Mouse (Mus musculus) lung, postnatal 14 days (tissue): ENCODE data around the gene Zfp511.

Experiments
- DNase-seq: peaks from one replicate; pipeline ENCODE4 v3.0.0; 2021

The Zfp511 gene

GRCm38 (mm10) chr7:140036281-140037170 lies at the start of gene Zfp511, which contains the start of gene Tubgcp2:
Gene Zfp511, plus strand, starts transcription at chr7:140036391.
Gene Tubgcp2, minus strand, starts transcription at chr7:140036669.
- peak; percentile 97 for DNase-seq

- DNase-seq, result no peak
Measured at GRCm38 (mm10) chr7:139988272-139988671, 47.9 kb upstream of the Zfp511 start.

DNA sequence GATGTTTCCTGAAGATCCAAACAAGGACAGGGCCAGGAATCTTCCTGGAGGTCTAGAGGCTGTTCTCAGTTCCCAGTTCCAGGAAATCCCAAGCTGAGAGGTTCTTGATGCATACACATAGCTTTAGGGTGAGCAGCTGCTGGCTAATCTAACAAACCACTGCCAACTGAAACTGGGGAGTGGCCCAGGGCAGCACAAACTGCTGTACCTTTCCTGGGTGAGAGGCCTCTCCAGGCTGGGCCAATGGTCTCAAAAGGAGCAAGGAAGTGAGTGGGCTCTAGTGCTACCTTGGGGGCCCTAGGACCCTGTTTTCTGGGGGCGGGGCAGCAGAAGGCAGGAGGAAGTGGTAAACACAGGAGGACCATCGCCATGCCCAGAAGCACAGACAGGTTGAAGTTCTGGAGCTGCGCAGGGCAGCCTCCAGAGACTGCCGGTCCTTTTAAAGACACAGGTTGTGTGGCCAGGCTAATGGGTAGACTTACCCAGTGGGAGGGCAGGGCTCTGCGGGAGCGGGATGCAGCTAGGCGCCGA lies 45.3 kb upstream of the Zfp511 start:
- no peak for DNase-seq

DNA sequence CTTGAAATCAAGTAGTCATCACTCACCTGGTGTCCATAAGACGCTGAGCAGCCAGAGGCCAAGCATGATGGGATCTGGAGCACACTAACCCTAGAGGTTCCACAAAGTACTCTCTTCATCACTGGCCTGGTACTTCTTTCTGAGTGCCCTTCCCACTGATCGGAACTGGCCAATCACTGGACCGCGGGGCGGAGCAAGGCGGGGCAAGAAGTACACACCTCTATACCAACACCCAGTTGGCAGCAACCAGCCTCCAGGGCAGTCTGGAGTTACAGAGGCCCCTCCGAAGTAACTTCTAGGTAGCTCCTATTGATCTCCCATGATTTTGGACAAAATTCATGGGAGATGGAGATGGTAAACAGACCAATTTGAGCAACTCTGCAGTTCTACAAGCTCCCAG lies 43.8 kb upstream of the Zfp511 start, which contains the start of gene Adam8:
Gene Adam8 (minus strand): TSS at position 157 of the 400 bp plus-strand sequence.
- DNase-seq, result peak; percentile 25

DNA sequence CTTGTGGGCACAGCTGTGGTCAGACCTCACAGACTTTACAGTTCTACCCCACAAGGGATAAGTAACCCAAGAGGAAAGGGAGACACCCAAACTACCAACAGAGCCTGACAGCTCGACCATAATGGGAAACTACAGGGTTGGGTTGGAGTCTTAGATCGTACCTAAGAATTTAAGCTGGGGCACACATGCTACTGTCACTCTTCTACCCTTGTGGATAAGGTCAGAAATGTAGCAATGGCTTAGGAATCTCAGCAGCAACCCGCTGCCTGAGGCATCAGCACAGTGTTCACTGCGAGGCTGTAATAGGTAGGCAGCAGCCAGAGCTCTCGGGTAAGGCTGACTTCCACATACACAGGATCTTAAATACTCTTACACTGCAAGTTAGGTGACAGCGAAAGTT lies 42.7 kb upstream of the Zfp511 start:
- no peak for DNase-seq

- DNase-seq, result no peak
Measured at GRCm38 (mm10) chr7:139994202-139994601, 42.0 kb upstream of the Zfp511 start.

GRCm38 (mm10) chr7:139994676-139995075 lies 41.5 kb upstream of the Zfp511 start:
- peak; percentile 72 for DNase-seq

GRCm38 (mm10) chr7:139998691-139999350 lies 37.4 kb upstream of the Zfp511 start:
- DNase-seq, result no peak

- no peak for DNase-seq
Measured at GRCm38 (mm10) chr7:140001086-140001740, 35.0 kb upstream of the Zfp511 start.

- DNase-seq, result no peak
Measured at GRCm38 (mm10) chr7:140004666-140005065, 31.5 kb upstream of the Zfp511 start.

- DNase-seq, result no peak
Measured at GRCm38 (mm10) chr7:140006861-140007611, 29.2 kb upstream of the Zfp511 start.

GRCm38 (mm10) chr7:140007781-140008180 lies 28.4 kb upstream of the Zfp511 start:
- DNase-seq, result no peak

DNA sequence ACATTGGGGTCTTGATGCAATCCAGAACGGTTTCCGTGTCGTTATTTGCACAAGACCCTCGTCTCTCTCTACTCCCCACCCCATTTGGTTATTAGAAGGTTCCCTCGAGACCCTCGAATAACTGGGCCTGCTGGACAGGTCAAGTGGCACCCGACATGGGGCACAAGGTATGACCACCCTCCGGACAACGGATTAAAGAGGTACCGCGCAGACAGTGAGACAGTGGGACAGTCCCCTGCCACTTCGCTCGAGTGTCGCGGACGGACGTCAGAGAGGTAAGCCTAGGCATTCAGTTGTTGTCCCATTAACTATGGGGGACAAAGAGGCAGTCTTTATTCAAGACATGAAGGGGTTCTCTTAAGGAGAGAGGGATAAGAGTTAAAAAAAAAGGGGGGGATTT lies 24.9 kb upstream of the Zfp511 start:
- DNase-seq, result no peak

DNA sequence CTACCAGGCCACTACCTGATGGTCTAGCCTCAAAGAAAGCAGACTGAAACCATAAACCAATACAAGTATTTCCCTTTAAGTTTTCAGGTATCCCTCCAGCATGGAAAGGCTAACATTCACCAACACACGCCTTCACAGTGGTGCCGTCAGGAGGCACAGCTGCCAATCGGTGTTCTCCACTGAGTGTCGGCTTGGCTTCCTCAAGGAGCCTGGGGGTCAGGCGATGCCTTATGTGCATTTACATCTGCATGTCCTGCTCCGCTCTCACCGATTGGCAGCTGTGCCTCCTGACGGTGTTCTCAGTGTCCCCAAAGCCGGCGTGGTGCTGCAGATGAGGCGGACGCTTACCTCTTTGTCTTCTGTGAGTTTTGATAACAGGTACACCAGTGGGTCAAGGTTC lies 4.4 kb upstream of the Zfp511 start:
- DNase-seq, result no peak

- DNase-seq, result no peak
Measured at GRCm38 (mm10) chr7:140032366-140032765, 3.8 kb upstream of the Zfp511 start.

- DNase-seq, result no peak
Measured at GRCm38 (mm10) chr7:140033386-140033785, 2.8 kb upstream of the Zfp511 start.

GRCm38 (mm10) chr7:140035456-140035855 lies 735 bp upstream of the Zfp511 start:
- no peak for DNase-seq

GRCm38 (mm10) chr7:140037171-140037555 lies 972 bp downstream of the Zfp511 start:
- no peak for DNase-seq

GRCm38 (mm10) chr7:140042728-140043127 lies 6.5 kb downstream of the Zfp511 start:
- DNase-seq, result no peak

DNA sequence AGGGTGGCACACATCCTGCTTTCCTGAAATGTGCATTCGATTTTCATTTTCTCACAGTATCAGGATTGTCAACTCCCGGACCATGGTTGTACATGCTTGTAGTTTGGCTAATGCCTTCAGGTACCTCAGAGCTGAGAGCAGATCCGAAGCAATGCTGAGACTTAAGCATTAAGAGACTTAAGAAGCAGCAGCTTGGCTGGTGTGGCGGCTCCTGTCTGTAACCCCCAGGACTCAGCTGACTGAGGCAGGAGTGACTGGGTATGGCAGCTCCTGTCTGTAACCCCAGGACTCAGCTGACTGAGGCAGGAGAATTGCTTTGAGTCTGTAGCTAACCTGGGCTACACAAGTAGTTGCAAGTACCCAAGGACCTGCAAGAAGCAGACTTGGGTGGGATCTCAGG lies 9.4 kb downstream of the Zfp511 start:
- no peak for DNase-seq

GRCm38 (mm10) chr7:140047811-140048311 lies 11.7 kb downstream of the Zfp511 start:
- no peak for DNase-seq
